Mouse (Mus musculus) limb, embryonic 14.5 days (tissue): ENCODE measurements around the gene Osbpl2. TPM values are rescaled to one million over a fixed set of nuclear protein-coding genes. Genes with fewer than 3 reads are reported as not detected.

Experiments
- ATAC-seq: fragments of 200-750 bp; cut with Nextera tagmentation; 2 replicates; pipeline ENCODE4 v1.8.0; 2017; ENCODE audit warnings: low read depth, moderate number of reproducible peaks, moderate TSS enrichment; ENCODE audit not compliant: low FRiP score
- DNase-seq: peaks from one replicate; pipeline ENCODE4 v3.0.0-alpha.2; 2015; ENCODE audit warnings: low spot score
- H3K27ac ChIP-seq: fragments of 300-500 bp; sonication (generic); replicated peaks from 2 replicates; pipeline ENCODE4 v1.5.1; 2014; ENCODE audit warnings: low read depth, mild to moderate bottlenecking, low read length, moderate library complexity, mixed read lengths
- H3K27me3 ChIP-seq: fragments of 300-500 bp; sonication (generic); 2 replicates; pipeline ENCODE4 v1.6.1; 2014; ENCODE audit warnings: low read length, mixed read lengths; ENCODE audit not compliant: control insufficient read depth, insufficient read depth
- H3K36me3 ChIP-seq: fragments of 300-500 bp; sonication (generic); 2 replicates; pipeline ENCODE4 v1.6.1; 2014; ENCODE audit warnings: mild to moderate bottlenecking, low read length, moderate library complexity, mixed read lengths; ENCODE audit not compliant: control insufficient read depth, insufficient read depth
- H3K4me1 ChIP-seq: fragments of 300-500 bp; sonication (generic); 2 replicates; pipeline ENCODE4 v1.6.1; 2014; ENCODE audit warnings: antibody characterized with exemption, low read length, mixed read lengths; ENCODE audit not compliant: control insufficient read depth, insufficient read depth
- H3K4me2 ChIP-seq: fragments of 300-500 bp; sonication (generic); replicated peaks from 2 replicates; pipeline ENCODE4 v1.6.1; 2014; ENCODE audit warnings: low read depth, mild to moderate bottlenecking, low read length, moderate library complexity; ENCODE audit not compliant: severe bottlenecking
- H3K4me3 ChIP-seq: fragments of 300-500 bp; sonication (generic); replicated peaks from 2 replicates; pipeline ENCODE4 v1.5.1; 2014; ENCODE audit warnings: low read length
- H3K9ac ChIP-seq: fragments of 300-500 bp; sonication (generic); 2 replicates; pipeline ENCODE4 v1.6.1; 2014; ENCODE audit warnings: mild to moderate bottlenecking, low read depth, low read length, moderate library complexity; ENCODE audit not compliant: severe bottlenecking
- H3K9me3 ChIP-seq: fragments of 300-500 bp; sonication (generic); 2 replicates; pipeline ENCODE4 v1.6.1; 2016; ENCODE audit warnings: low read length; ENCODE audit not compliant: control insufficient read depth
- POLR2A ChIP-seq: fragments of 200-500 bp; IDR thresholded peaks from 2 replicates; pipeline ENCODE4 v1.8.0; 2012; ENCODE audit warnings: inconsistent platforms, mild to moderate bottlenecking, moderate library complexity, borderline replicate concordance; ENCODE audit not compliant: insufficient read depth, insufficient read length; ENCODE audit errors: extremely low read depth
- WGBS: fragments of 180-500 bp; shearing (Covaris S2); extraction: QIAGEN DNeasy Blood & Tissue Kit; methylation state at CpG from one replicate; pipeline ENCODE4 v1.1.7; 2014; 5-methylcytosine and 5-hydroxymethylcytosine counted together
- polyA plus RNA-seq, 2 experiments: library from polyadenylated mRNA; depleted of rRNA in 1 of 2; stranded (reverse) in 1 of 2; unstranded in 1 of 2; fragments of >200 nt; fragmentation: Nextera tagmentation in 1 of 2; extraction: Ambion mirVana in 1 of 2; gene quantifications; 2 replicates each; pipeline versions ENCODE4 v1.2.1 to v1.2.3; 2012 to 2014

Osbpl2 gene
- polyA plus RNA-seq, 2 experiments = 28.6 to 42.2 TPM

GRCm38 (mm10) chr2:180105441-180106190, 13.5 kb upstream of the Osbpl2 start:
- no peak overlapping the region for H3K4me2 ChIP-seq
- peaks cover 51% of the 10 kb centered on the region for H3K27me3 ChIP-seq
- no peaks in the 10 kb centered on the region for H3K36me3 ChIP-seq
- H3K9me3 ChIP-seq = no peaks in the 10 kb centered on the region
- H3K9ac ChIP-seq = no peak overlapping the region
- WGBS = 32% methylated on average over 8 of the region's 8 CpGs
- no peak for TF ChIP-seq POLR2A
- no peak overlapping the region for H3K4me3 ChIP-seq
- ATAC-seq (no peak), DNase-seq (no peak)
- H3K27ac ChIP-seq = no peak overlapping the region
- peaks cover 13% of the 10 kb centered on the region for H3K4me1 ChIP-seq

GRCm38 (mm10) chr2:180107081-180107480, 12.0 kb upstream of the Osbpl2 start:
- Histone ChIP-seq H3K9me3 (no peaks in the 10 kb centered on the region), H3K4me1 (peaks cover 13% of the 10 kb centered on the region), H3K27ac (no peak overlapping the region), H3K4me2 (no peak overlapping the region), H3K27me3 (peaks cover 37% of the 10 kb centered on the region), H3K9ac (no peak overlapping the region), H3K4me3 (no peak overlapping the region), H3K36me3 (no peaks in the 10 kb centered on the region)
- TF ChIP-seq POLR2A = no peak
- ATAC-seq = no peak
- DNase-seq = no peak
- WGBS = 75% methylated on average over 4 of the region's 4 CpGs

GRCm38 (mm10) chr2:180108285-180108684, 10.8 kb upstream of the Osbpl2 start:
- H3K9me3 ChIP-seq = no peaks in the 10 kb centered on the region

GRCm38 (mm10) chr2:180113909-180114890, 4.9 kb upstream of the Osbpl2 start:
- Histone ChIP-seq H3K27me3 (no peaks in the 10 kb centered on the region), H3K4me1 (peaks cover 5% of the 10 kb centered on the region; the same call in 1 of the 2 replicates), H3K9ac (no peak overlapping the region), H3K27ac (no peak overlapping the region), H3K4me2 (no peak overlapping the region), H3K9me3 (no peaks in the 10 kb centered on the region), H3K4me3 (no peak overlapping the region), H3K36me3 (no peaks in the 10 kb centered on the region)
- DNase-seq = no peak
- ATAC-seq = no peak
- TF ChIP-seq POLR2A = no peak
- WGBS = 60% methylated on average over 17 of the region's 17 CpGs

More at GRCm38 (mm10) chr2:180108285-180108684, 10.8 kb upstream of the Osbpl2 start:
- Histone ChIP-seq H3K27ac (no peak overlapping the region), H3K27me3 (peaks cover 25% of the 10 kb centered on the region), H3K4me3 (no peak overlapping the region), H3K4me2 (no peak overlapping the region), H3K9ac (no peak overlapping the region), H3K36me3 (no peaks in the 10 kb centered on the region), H3K4me1 (peaks cover 10% of the 10 kb centered on the region)
- DNase-seq (no peak), ATAC-seq (no peak)
- TF ChIP-seq POLR2A = no peak
- WGBS = 68% methylated on average over 6 of the region's 6 CpGs

- 46% methylated on average over 6 of the region's 6 CpGs for WGBS
- no peak overlapping the region for H3K4me2 ChIP-seq
- TF ChIP-seq POLR2A = no peak
- H3K27ac ChIP-seq = no peak overlapping the region
- no peak overlapping the region for H3K9ac ChIP-seq
- H3K36me3 ChIP-seq = no peaks in the 10 kb centered on the region
- H3K4me1 ChIP-seq = peaks cover 10% of the 10 kb centered on the region
- DNase-seq (no peak), ATAC-seq (no peak)
- H3K27me3 ChIP-seq = no peaks in the 10 kb centered on the region
- no peaks in the 10 kb centered on the region for H3K9me3 ChIP-seq
- H3K4me3 ChIP-seq = no peak overlapping the region
Observed at GRCm38 (mm10) chr2:180115279-180115678, 3.8 kb upstream of the Osbpl2 start.
